Mouse (Mus musculus) lung, embryonic 16.5 days (tissue): Measurements from ENCODE around the gene Crtc3. TPM values are rescaled to one million over a fixed set of nuclear protein-coding genes. Genes with fewer than 3 reads are reported as not detected.
A peak's percentile ranks its signal among the peaks of the same experiment; 100 is the strongest.

Source experiments
- ATAC-seq: fragments of 200-750 bp; cut with Nextera tagmentation; 2 replicates; pipeline ENCODE4 v1.8.0; 2017; ENCODE audit warnings: low read depth, mild to moderate bottlenecking, moderate library complexity
- H3K27ac ChIP-seq: fragments of 300-500 bp; sonication (generic); 2 replicates; pipeline ENCODE4 v1.5.1; 2014; ENCODE audit warnings: mild to moderate bottlenecking, control low read depth, low read length
- H3K27me3 ChIP-seq: fragments of 300-500 bp; sonication (generic); 2 replicates; pipeline ENCODE4 v1.6.1; 2014; ENCODE audit warnings: low read depth, low read length, mixed read lengths; ENCODE audit not compliant: control insufficient read depth, insufficient read depth
- H3K36me3 ChIP-seq: fragments of 300-500 bp; sonication (generic); 2 replicates; pipeline ENCODE4 v1.6.1; 2014; ENCODE audit warnings: low read length; ENCODE audit not compliant: control insufficient read depth, insufficient read depth
- H3K4me1 ChIP-seq: fragments of 300-500 bp; sonication (generic); replicated peaks from 2 replicates; pipeline ENCODE4 v1.6.1; 2014; ENCODE audit warnings: low read length, mixed read lengths; ENCODE audit not compliant: control insufficient read depth, insufficient read depth
- H3K4me2 ChIP-seq: fragments of 300-500 bp; sonication (generic); 2 replicates; pipeline ENCODE4 v1.6.1; 2014; ENCODE audit warnings: low read depth, low read length, control low read depth
- H3K4me3 ChIP-seq: fragments of 300-500 bp; sonication (generic); 2 replicates; pipeline ENCODE4 v1.5.1; 2014; ENCODE audit warnings: mild to moderate bottlenecking, low read length, control low read depth
- H3K9ac ChIP-seq: fragments of 300-500 bp; sonication (generic); 2 replicates; pipeline ENCODE4 v1.6.1; 2014; ENCODE audit warnings: low read length, control low read depth
- H3K9me3 ChIP-seq: fragments of 300-500 bp; sonication (generic); 2 replicates; pipeline ENCODE4 v1.6.1; 2016; ENCODE audit warnings: low read length; ENCODE audit not compliant: control insufficient read depth
- WGBS: fragments of 180-500 bp; shearing (Covaris S2); extraction: QIAGEN DNeasy Blood & Tissue Kit; methylation state at CpG from one replicate; pipeline ENCODE4 v1.1.7; 2014; 5-methylcytosine and 5-hydroxymethylcytosine counted together
- polyA plus RNA-seq: library from polyadenylated mRNA; unstranded; fragments of >200 nt; fragmentation: Nextera tagmentation; extraction: Ambion mirVana; gene quantifications from 2 replicates; pipeline ENCODE4 v1.2.1, GENCODE M21; 2015

Gene Crtc3
- polyA plus RNA-seq, 1 experiment from 2014 or later, result 18.6 TPM

GRCm38 (mm10) chr7:80554180-80555021 lies 134.3 kb downstream of the Crtc3 start:
- H3K36me3 ChIP-seq, result no peaks in the 10 kb centered on the region
- H3K4me2 ChIP-seq, result peak overlapping the region; percentile 23; the same call in 1 of the 2 replicates
- H3K27ac ChIP-seq, result peak overlapping the region; percentile 97
- H3K9ac ChIP-seq, result peak overlapping the region; percentile 33
- H3K4me3 ChIP-seq, result 0 out of 2 replicates have a peak overlapping the region, but pooled peaks have one; percentile 9
- H3K27me3 ChIP-seq, result no peaks in the 10 kb centered on the region
- H3K9me3 ChIP-seq, result no peaks in the 10 kb centered on the region
- peak; percentile 96 for ATAC-seq
- peaks cover 25% of the 10 kb centered on the region for H3K4me1 ChIP-seq
- whole genome bisulfite sequencing, result 35% methylated on average over 22 of the region's 22 CpGs

GRCm38 (mm10) chr7:80548513-80549260 lies 140.0 kb downstream of the Crtc3 start:
- H3K27me3 ChIP-seq, result no peaks in the 10 kb centered on the region
- H3K4me2 ChIP-seq, result no peak overlapping the region
- no peak overlapping the region for H3K4me3 ChIP-seq
- H3K4me1 ChIP-seq, result no peaks in the 10 kb centered on the region
- H3K27ac ChIP-seq, result no peak overlapping the region
- 70% methylated on average over 7 of the region's 7 CpGs for WGBS
- no peak for ATAC-seq
- H3K9me3 ChIP-seq, result no peaks in the 10 kb centered on the region
- H3K9ac ChIP-seq, result no peak overlapping the region
- H3K36me3 ChIP-seq, result no peaks in the 10 kb centered on the region

DNA sequence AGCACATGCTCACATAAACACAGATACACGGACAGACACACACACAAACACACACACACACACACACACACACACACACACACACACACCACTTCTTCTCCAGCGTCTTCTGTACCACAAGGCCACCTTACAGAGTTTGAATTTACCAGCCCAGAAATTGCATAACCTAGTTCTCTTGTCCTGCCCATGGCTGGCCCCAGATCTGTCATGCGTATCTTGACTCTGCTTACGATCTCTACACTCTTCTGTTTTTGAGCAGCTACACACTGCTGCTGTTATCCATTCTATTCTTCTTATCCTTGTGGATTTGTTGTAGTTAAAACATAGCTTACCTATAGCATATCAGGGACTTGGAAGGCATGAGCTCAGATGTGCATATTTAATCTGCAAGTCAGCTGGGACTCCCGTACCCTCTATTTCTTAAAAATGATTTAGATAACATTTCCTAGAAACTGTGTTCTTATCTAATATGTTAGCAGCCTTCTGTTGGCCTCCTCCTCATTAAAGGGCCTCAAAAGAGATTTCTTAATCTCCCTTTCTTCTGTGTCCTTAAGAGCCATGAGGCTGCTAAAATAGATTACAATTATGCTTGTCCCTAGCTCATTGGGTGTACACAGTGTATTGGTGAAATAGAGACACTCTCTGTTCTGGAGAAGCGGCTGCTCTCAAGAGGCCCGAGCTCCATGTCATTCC lies 146.4 kb downstream of the Crtc3 start:
- Histone ChIP-seq H3K9me3 (no peaks in the 10 kb centered on the region), H3K27ac (no peak overlapping the region), H3K27me3 (no peaks in the 10 kb centered on the region), H3K4me3 (no peak overlapping the region), H3K36me3 (no peaks in the 10 kb centered on the region), H3K9ac (no peak overlapping the region), H3K4me2 (no peak overlapping the region), H3K4me1 (no peaks in the 10 kb centered on the region)
- WGBS, result 67% methylated on average over 7 of the region's 7 CpGs
- ATAC-seq, result no peak

DNA sequence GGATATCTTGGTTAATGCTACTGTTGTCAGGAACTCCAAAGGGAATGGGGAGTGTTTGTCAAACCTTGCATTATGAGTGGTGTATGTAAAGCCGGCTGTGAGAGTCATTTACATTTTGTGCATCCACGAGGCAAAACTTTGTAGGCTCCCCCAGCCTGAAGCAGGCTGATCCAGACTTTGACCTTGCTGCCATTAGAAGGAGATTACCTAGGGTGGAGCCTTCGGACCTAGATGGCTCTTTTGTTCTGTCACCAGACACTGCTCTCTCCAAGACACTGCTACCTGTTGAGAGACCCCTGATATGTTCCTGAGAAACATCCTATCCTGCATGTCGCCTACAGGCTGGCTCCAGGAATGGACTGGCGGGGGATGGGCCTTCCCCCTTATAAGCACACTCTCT lies 149.1 kb downstream of the Crtc3 start:
- no peak for ATAC-seq
- H3K4me1 ChIP-seq, result no peaks in the 10 kb centered on the region
- 50% methylated on average over 5 of the region's 5 CpGs for WGBS

More for the DNA sequence above, 149.1 kb downstream of the Crtc3 start:
- H3K4me2 ChIP-seq, result no peak overlapping the region
- no peak overlapping the region for H3K27ac ChIP-seq
- no peaks in the 10 kb centered on the region for H3K9me3 ChIP-seq
- H3K27me3 ChIP-seq, result no peaks in the 10 kb centered on the region
- no peak overlapping the region for H3K4me3 ChIP-seq
- H3K9ac ChIP-seq, result no peak overlapping the region
- no peaks in the 10 kb centered on the region for H3K36me3 ChIP-seq

Other genes with a start within 250 kb of the Crtc3 start
- gene Blm, start 153.8 kb downstream of the Crtc3 start, polyA plus RNA-seq, result 23.1 and 25.2 TPM in 2 replicates
- gene Iqgap1, start 137.1 kb upstream of the Crtc3 start, polyA plus RNA-seq, result 136 and 141 TPM in 2 replicates
- gene Zscan2, start 172.0 kb upstream of the Crtc3 start, polyA plus RNA-seq, result 1.9 and 2.3 TPM in 2 replicates
- 32.2 and 35.5 TPM in 2 replicates for gene Wdr73, start 212.4 kb upstream of the Crtc3 start, polyA plus RNA-seq
- gene Nmb, start 216.2 kb upstream of the Crtc3 start, polyA plus RNA-seq, result 9.7 and 9.9 TPM in 2 replicates